9 mouse cellular contexts compared by ENCODE assay signal in the genomic region with DNA sequence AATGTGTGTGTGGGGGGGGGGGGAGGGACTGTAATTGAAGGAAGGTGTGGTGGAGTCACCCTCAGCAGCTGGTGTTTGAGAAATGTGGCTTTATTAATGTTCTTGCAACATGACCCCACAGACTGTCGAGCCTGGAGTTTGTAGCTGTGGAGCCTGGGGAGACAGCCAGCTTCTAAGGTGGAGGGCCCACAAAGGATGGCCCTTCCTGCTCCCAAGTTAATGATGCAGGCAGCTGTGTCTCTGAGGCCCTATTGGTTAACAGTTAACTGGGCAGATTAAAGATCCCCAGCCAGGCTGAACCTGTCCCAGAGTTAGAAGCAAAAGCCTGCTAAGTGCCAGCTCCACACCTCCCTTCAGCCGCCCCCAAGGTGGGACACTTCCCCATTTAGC.
DNase-seq lines count a peak whose midpoint lies in the region; ATAC-seq lines count a peak whose summit lies in the region.
"Had no signal": no experiment of that assay in that cellular context is flagged by ENCODE, and none has a peak within 500 bp of the region (broad histone marks: within the 10 kb centered on the region; RNA-seq: fewer than 3 reads in every experiment).

No protein-coding gene starts in this region.

- peaks cover 24% of the 10 kb centered on the region for H3K4me1 ChIP-seq in embryonic facial prominence, embryonic 12.5 days
- peaks cover 32% of the 10 kb centered on the region for H3K4me1 ChIP-seq in intestine, embryonic 15.5 days (replicated peaks)
- H3K4me1 ChIP-seq in liver, embryonic 12.5 days: peaks cover 17% of the 10 kb centered on the region
- H3K4me1 ChIP-seq in forebrain, embryonic 13.5 days: peaks cover 32% of the 10 kb centered on the region

- no peak for ATAC-seq in embryonic facial prominence, embryonic 12.5 days (ENCODE audit: insufficient number of reproducible peaks, insufficient read depth, low FRiP score, low TSS enrichment)
- ATAC-seq in intestine, embryonic 15.5 days: peak; percentile 79
- 0 out of 2 replicates have a peak, but pooled peaks have one; percentile 23 for ATAC-seq in liver, embryonic 12.5 days
- ATAC-seq in forebrain, embryonic 13.5 days: no peak

- H3K9ac ChIP-seq in embryonic facial prominence, embryonic 12.5 days: no peak overlapping the region
- peak overlapping the region; percentile 5; the same call in 1 of the 2 replicates for H3K9ac ChIP-seq in intestine, embryonic 15.5 days
- no peak overlapping the region for H3K9ac ChIP-seq in liver, embryonic 12.5 days
- no peak overlapping the region for H3K9ac ChIP-seq in forebrain, embryonic 13.5 days

- H3K36me3 ChIP-seq in embryonic facial prominence, embryonic 12.5 days: no peaks in the 10 kb centered on the region
- no peaks in the 10 kb centered on the region for H3K36me3 ChIP-seq in intestine, embryonic 15.5 days
- no peaks in the 10 kb centered on the region for H3K36me3 ChIP-seq in liver, embryonic 12.5 days
- H3K36me3 ChIP-seq in forebrain, embryonic 13.5 days (ENCODE audit: poor library complexity, severe bottlenecking): no peaks in the 10 kb centered on the region

- DNase-seq in cerebellum, adult 9-11 months: peak; percentile 38
- DNase-seq in cerebellum, postnatal 10 days: no peak
- DNase-seq in urinary bladder, adult 2 months (ENCODE audit: low spot score): no peak
- no peak for DNase-seq in urinary bladder, postnatal 10 days (ENCODE audit: low spot score)
- DNase-seq: thymus, postnatal 4 days had no signal

- H3K27ac ChIP-seq in embryonic facial prominence, embryonic 12.5 days: peak overlapping the region; percentile 77
- peak overlapping the region; percentile 82 for H3K27ac ChIP-seq in intestine, embryonic 15.5 days
- no peak overlapping the region for H3K27ac ChIP-seq in liver, embryonic 12.5 days
- no peak overlapping the region for H3K27ac ChIP-seq in forebrain, embryonic 13.5 days

- no peaks in the 10 kb centered on the region for H3K27me3 ChIP-seq in embryonic facial prominence, embryonic 12.5 days
- no peaks in the 10 kb centered on the region for H3K27me3 ChIP-seq in intestine, embryonic 15.5 days (replicated peaks)
- no peaks in the 10 kb centered on the region for H3K27me3 ChIP-seq in liver, embryonic 12.5 days (replicated peaks)
- H3K27me3 ChIP-seq in forebrain, embryonic 13.5 days: 0 out of 2 replicates have a peak, but pooled peaks cover 4% of the 10 kb centered on the region

- WGBS in embryonic facial prominence, embryonic 12.5 days: 26% methylated on average over 2 of the region's 2 CpGs
- WGBS in intestine, embryonic 15.5 days: 24% methylated on average over 2 of the region's 2 CpGs
- 57% methylated on average over 2 of the region's 2 CpGs for WGBS in liver, embryonic 12.5 days (ENCODE audit: insufficient replicate concordance)
- 31% methylated on average over 2 of the region's 2 CpGs for WGBS in forebrain, embryonic 13.5 days

- H3K4me3 ChIP-seq in embryonic facial prominence, embryonic 12.5 days: no peak overlapping the region
- no peak overlapping the region for H3K4me3 ChIP-seq in intestine, embryonic 15.5 days (replicated peaks)
- no peak overlapping the region for H3K4me3 ChIP-seq in liver, embryonic 12.5 days
- no peak overlapping the region for H3K4me3 ChIP-seq in forebrain, embryonic 13.5 days

- no peaks in the 10 kb centered on the region for H3K9me3 ChIP-seq in embryonic facial prominence, embryonic 12.5 days
- H3K9me3 ChIP-seq in intestine, embryonic 15.5 days: no peaks in the 10 kb centered on the region
- no peaks in the 10 kb centered on the region for H3K9me3 ChIP-seq in liver, embryonic 12.5 days (replicated peaks)
- H3K9me3 ChIP-seq in forebrain, embryonic 13.5 days (replicated peaks): no peaks in the 10 kb centered on the region

- no peak overlapping the region for H3K4me2 ChIP-seq in embryonic facial prominence, embryonic 12.5 days (replicated peaks)
- H3K4me2 ChIP-seq in intestine, embryonic 15.5 days (replicated peaks): 0 out of 2 replicates have a peak overlapping the region, but pooled peaks have one; percentile 4
- no peak overlapping the region for H3K4me2 ChIP-seq in liver, embryonic 12.5 days
- H3K4me2 ChIP-seq in forebrain, embryonic 13.5 days: no peak overlapping the region

Comparison
In these comparisons a context has a peak if more than half of its experiments do, and no peak if none do; other contexts are left out.
1. ATAC-seq: peak in intestine, embryonic 15.5 days (single experiment) and liver, embryonic 12.5 days (single experiment); none in embryonic facial prominence, embryonic 12.5 days (single experiment) and forebrain, embryonic 13.5 days (single experiment).
2. H3K27ac ChIP-seq: peak in embryonic facial prominence, embryonic 12.5 days (single experiment) and intestine, embryonic 15.5 days (single experiment); none in liver, embryonic 12.5 days (single experiment) and forebrain, embryonic 13.5 days (single experiment).